Mouse (Mus musculus): Measurements from ENCODE around the gene Mrps5. TPM values are rescaled to one million over a fixed set of nuclear protein-coding genes. Genes with fewer than 3 reads are reported as not detected.

The Mrps5 gene
- polyA plus RNA-seq, 1 experiment from 2014 or later: 132 TPM

DNA sequence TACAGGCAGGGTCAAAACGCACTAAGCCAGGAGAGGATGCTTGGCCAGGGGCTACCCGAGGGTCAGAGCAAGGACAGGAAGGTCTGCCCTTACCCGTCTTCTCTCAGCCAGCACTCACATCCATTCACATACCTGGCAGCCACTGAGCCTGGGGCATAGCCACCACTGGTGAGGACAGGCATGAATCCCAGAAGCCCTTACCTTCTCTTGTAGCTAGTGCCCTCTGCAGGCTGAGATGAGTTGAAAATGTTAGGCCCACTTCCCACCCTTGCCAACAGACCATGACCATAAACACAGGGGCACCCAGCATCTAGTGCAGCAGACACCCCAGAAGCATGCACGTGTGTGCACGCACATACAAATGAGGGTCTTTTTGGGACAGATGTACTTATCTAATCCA is 35.9 kb upstream of the Mrps5 start:
- Histone ChIP-seq H3K36me3 (ENCODE audit: control insufficient read depth, insufficient read depth, low read length) (no peaks in the 10 kb centered on the region), H3K27ac (ENCODE audit: low read depth, low read length) (no peak overlapping the region), H3K4me2 (no peak overlapping the region), H3K4me1 (ENCODE audit: control insufficient read depth, insufficient read depth, low read length) (no peaks in the 10 kb centered on the region; the same call in 1 of the 2 replicates), H3K27me3 (ENCODE audit: control insufficient read depth, insufficient read depth, low read length) (0 out of 2 replicates have a peak, but pooled peaks cover 5% of the 10 kb centered on the region), H3K9ac (ENCODE audit: low read depth, low read length) (no peak overlapping the region), H3K4me3 (ENCODE audit: low read depth, low read length) (no peak overlapping the region), H3K9me3 (replicated peaks; ENCODE audit: control insufficient read depth, low read length) (no peaks in the 10 kb centered on the region)
- ATAC-seq (replicated peaks; ENCODE audit: insufficient number of reproducible peaks, low FRiP score, low TSS enrichment): no peak
- 48% methylated on average over 5 of the region's 5 CpGs for WGBS (ENCODE audit: insufficient replicate concordance)

DNA sequence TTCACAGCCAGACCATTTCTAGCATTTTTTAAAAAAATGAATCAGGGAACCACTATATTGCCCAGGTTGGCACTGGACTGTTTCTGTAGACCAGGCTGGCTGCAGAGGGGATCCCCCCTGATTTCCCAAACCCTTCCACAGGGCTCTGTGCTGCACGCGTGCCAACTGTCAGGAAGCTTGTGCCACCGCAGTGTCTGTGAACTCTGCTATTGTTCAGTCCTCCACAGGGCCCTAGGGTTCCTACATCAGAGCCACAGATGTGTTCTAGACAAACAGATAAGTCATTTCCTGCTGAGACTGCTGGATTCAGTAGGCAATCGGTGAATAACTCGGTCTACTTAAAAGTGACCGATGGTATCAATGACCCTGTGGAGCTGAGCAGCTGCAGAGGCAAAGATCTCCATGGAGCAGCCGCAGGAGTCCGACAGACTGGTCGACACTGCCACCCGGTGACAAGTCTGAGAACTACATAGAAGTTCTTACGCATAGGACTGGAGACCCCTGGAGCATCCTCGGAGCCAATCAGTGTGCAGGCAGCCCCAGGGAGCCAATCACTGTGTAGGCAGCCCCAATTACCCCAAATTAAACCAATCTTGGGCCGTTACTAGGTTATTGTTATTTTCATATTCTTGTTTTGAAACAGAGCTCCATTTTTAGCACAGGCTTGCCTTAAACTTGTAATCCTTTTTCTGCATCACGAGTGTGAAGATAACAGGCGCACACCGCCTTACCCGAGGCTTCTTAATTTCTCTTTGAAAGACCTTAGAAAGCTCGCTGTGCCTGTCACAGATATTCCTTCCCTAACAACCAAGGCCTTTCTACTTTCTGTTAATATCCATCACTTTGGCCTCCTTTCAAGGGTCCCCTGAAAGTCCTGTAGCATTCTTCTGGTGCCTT is 27.7 kb upstream of the Mrps5 start:
- no peaks in the 10 kb centered on the region for H3K36me3 ChIP-seq (ENCODE audit: control insufficient read depth, insufficient read depth, low read length)
- no peaks in the 10 kb centered on the region for H3K9me3 ChIP-seq (replicated peaks; ENCODE audit: control insufficient read depth, low read length)
- H3K4me2 ChIP-seq: peak overlapping the region; percentile 40
- H3K9ac ChIP-seq (ENCODE audit: low read depth, low read length): no peak overlapping the region
- WGBS (ENCODE audit: insufficient replicate concordance): 16% methylated on average over 18 of the region's 18 CpGs
- peak; percentile 63; the same call in 1 of the 2 replicates for ATAC-seq (replicated peaks; ENCODE audit: insufficient number of reproducible peaks, low FRiP score, low TSS enrichment)
- no peak overlapping the region for H3K4me3 ChIP-seq (ENCODE audit: low read depth, low read length)
- peaks cover under 1% of the 10 kb centered on the region; the same call in 1 of the 2 replicates for H3K27me3 ChIP-seq (ENCODE audit: control insufficient read depth, insufficient read depth, low read length)
- no peak overlapping the region for H3K27ac ChIP-seq (ENCODE audit: low read depth, low read length)
- H3K4me1 ChIP-seq (ENCODE audit: control insufficient read depth, insufficient read depth, low read length): no peaks in the 10 kb centered on the region

DNA sequence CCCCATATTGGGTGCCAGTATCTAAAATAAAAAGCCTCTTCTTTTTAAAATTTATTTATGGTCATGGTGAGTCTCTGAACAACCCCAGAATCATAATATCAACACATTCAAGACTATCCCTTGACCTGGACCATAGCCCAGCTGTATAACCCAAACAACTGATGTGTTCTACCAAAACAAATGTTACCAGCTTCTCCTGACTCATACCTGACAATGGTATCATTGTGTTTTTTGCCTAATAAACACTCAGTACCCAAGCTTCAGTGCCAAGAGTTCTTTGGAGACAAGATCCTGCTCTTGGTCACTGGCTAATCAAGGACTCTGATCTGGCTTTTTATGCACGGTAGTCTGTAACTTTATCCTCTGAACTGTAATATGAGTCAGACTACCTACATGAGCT is 13.7 kb upstream of the Mrps5 start:
- no peaks in the 10 kb centered on the region for H3K4me1 ChIP-seq (ENCODE audit: control insufficient read depth, insufficient read depth, low read length)
- no peak overlapping the region for H3K4me2 ChIP-seq
- 60% methylated on average over 1 of the region's 1 CpGs for WGBS (ENCODE audit: insufficient replicate concordance)
- no peaks in the 10 kb centered on the region for H3K9me3 ChIP-seq (replicated peaks; ENCODE audit: control insufficient read depth, low read length)
- H3K9ac ChIP-seq (ENCODE audit: low read depth, low read length): no peak overlapping the region
- peaks cover 11% of the 10 kb centered on the region; the same call in 1 of the 2 replicates for H3K36me3 ChIP-seq (ENCODE audit: control insufficient read depth, insufficient read depth, low read length)
- no peaks in the 10 kb centered on the region for H3K27me3 ChIP-seq (ENCODE audit: control insufficient read depth, insufficient read depth, low read length)
- H3K4me3 ChIP-seq (ENCODE audit: low read depth, low read length): no peak overlapping the region
- ATAC-seq (replicated peaks; ENCODE audit: insufficient number of reproducible peaks, low FRiP score, low TSS enrichment): no peak
- H3K27ac ChIP-seq (ENCODE audit: low read depth, low read length): no peak overlapping the region

DNA sequence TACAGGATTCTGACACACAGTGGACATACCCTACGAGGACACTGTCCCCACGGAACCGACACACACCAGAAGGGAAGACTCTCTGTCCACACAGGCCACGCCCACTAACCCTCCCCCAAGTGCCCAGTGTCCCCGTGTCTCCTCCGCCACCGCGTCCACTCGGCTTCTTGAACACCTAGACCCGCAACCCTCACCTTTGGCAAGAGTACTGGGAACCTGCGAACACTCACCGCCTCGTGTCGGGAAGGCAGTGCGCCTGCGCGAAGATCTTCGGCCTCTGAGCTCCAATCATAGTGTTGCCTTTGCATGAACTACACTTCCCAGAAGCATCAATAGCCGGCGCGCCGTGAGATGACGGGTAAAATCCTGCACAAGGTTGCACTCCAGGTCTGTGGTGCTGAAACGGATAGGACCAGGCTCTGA is 2.6 kb upstream of the Mrps5 start:
- peak; percentile 80 for ATAC-seq (replicated peaks; ENCODE audit: insufficient number of reproducible peaks, low FRiP score, low TSS enrichment)
- H3K4me1 ChIP-seq (ENCODE audit: control insufficient read depth, insufficient read depth, low read length): peaks cover 11% of the 10 kb centered on the region
- no peak overlapping the region for H3K27ac ChIP-seq (ENCODE audit: low read depth, low read length)
- H3K27me3 ChIP-seq (ENCODE audit: control insufficient read depth, insufficient read depth, low read length): no peaks in the 10 kb centered on the region
- H3K4me3 ChIP-seq (ENCODE audit: low read depth, low read length): peak overlapping the region; percentile 71
- peak overlapping the region; percentile 92 for H3K4me2 ChIP-seq
- no peaks in the 10 kb centered on the region for H3K36me3 ChIP-seq (ENCODE audit: control insufficient read depth, insufficient read depth, low read length)
- peak overlapping the region; percentile 79 for H3K9ac ChIP-seq (ENCODE audit: low read depth, low read length)
- under 1% methylated on average over 24 of the region's 24 CpGs for WGBS (ENCODE audit: insufficient replicate concordance)
- no peaks in the 10 kb centered on the region for H3K9me3 ChIP-seq (replicated peaks; ENCODE audit: control insufficient read depth, low read length)

DNA sequence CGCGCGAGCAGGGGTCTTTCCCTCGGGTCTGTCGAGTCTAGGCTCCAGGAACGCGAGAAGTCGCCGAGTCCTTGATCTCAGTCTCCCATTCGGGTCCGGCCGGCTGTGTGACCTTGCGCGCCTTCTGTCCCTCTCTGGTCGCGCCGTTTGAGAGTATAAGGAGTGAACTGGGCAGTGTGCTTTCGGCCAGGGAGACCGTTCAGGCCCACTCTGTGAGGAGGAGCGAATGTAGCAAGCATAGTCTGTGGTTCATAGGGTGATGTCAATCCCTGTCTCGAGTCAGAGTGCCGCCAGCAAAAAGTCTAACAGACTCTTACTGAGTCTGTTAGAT is 457 bp downstream of the Mrps5 start:
- Histone ChIP-seq H3K9ac (ENCODE audit: low read depth, low read length) (peak overlapping the region; percentile 89), H3K4me2 (peak overlapping the region; percentile 83), H3K27me3 (ENCODE audit: control insufficient read depth, insufficient read depth, low read length) (no peaks in the 10 kb centered on the region), H3K4me3 (ENCODE audit: low read depth, low read length) (peak overlapping the region; percentile 80), H3K9me3 (replicated peaks; ENCODE audit: control insufficient read depth, low read length) (no peaks in the 10 kb centered on the region), H3K4me1 (ENCODE audit: control insufficient read depth, insufficient read depth, low read length) (peaks cover 11% of the 10 kb centered on the region), H3K27ac (ENCODE audit: low read depth, low read length) (peak overlapping the region; percentile 87), H3K36me3 (ENCODE audit: control insufficient read depth, insufficient read depth, low read length) (peaks cover 5% of the 10 kb centered on the region; the same call in 1 of the 2 replicates)
- WGBS (ENCODE audit: insufficient replicate concordance): 0% methylated on average over 22 of the region's 22 CpGs
- 0 out of 2 replicates have a peak, but pooled peaks have one; percentile 2 for ATAC-seq (replicated peaks; ENCODE audit: insufficient number of reproducible peaks, low FRiP score, low TSS enrichment)

DNA sequence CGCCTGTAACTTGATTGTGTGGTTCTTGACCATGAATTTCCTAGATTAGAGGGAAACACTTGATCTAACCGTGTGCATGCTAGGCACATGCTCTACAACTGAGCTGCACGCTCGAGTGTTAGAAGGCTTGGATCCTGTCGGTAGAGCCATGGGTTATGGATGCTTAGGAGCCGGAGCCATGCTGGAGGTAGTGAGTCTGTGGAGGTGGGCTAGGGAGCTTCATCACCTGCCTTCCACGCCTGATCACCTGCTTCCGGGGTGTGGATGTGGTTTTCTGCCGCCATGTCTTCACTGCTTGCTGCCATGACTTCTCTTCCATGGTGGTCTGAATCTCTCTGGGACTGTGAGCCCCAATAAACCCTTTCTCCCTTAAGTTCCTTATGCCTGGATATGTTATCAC is 1.9 kb downstream of the Mrps5 start:
- no peak overlapping the region for H3K27ac ChIP-seq (ENCODE audit: low read depth, low read length)
- H3K4me3 ChIP-seq (ENCODE audit: low read depth, low read length): no peak overlapping the region
- H3K36me3 ChIP-seq (ENCODE audit: control insufficient read depth, insufficient read depth, low read length): peaks cover 5% of the 10 kb centered on the region; the same call in 1 of the 2 replicates
- WGBS (ENCODE audit: insufficient replicate concordance): 89% methylated on average over 9 of the region's 9 CpGs
- no peak for ATAC-seq (replicated peaks; ENCODE audit: insufficient number of reproducible peaks, low FRiP score, low TSS enrichment)
- H3K4me1 ChIP-seq (ENCODE audit: control insufficient read depth, insufficient read depth, low read length): peaks cover 11% of the 10 kb centered on the region
- no peaks in the 10 kb centered on the region for H3K9me3 ChIP-seq (replicated peaks; ENCODE audit: control insufficient read depth, low read length)
- H3K9ac ChIP-seq (ENCODE audit: low read depth, low read length): no peak overlapping the region; the same call in 1 of the 2 replicates
- no peak overlapping the region for H3K4me2 ChIP-seq
- no peaks in the 10 kb centered on the region for H3K27me3 ChIP-seq (ENCODE audit: control insufficient read depth, insufficient read depth, low read length)

DNA sequence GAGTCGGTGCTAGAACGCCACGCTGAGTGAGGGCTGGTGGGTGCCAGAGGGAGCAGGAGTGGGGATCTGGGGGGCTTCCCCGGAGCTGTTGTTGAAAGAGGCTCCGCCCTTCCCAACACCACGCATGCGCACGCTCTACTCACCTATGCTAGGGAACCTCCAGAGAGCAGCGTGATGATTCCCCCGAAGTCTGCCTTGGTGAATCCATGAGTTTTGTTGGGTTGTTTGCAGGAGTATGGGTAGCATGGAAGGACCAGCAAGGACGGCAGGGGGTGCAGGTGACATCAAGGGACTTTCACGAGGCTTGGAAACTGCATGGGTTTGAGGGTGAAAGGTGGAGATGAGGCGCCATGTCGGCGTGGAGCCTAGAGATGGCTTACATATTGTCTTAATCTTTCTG is 3.2 kb downstream of the Mrps5 start:
- 66% methylated on average over 15 of the region's 15 CpGs for WGBS (ENCODE audit: insufficient replicate concordance)
- no peaks in the 10 kb centered on the region for H3K27me3 ChIP-seq (ENCODE audit: control insufficient read depth, insufficient read depth, low read length)
- H3K4me3 ChIP-seq (ENCODE audit: low read depth, low read length): no peak overlapping the region
- no peak overlapping the region; the same call in 1 of the 2 replicates for H3K4me2 ChIP-seq
- H3K9ac ChIP-seq (ENCODE audit: low read depth, low read length): no peak overlapping the region
- H3K9me3 ChIP-seq (replicated peaks; ENCODE audit: control insufficient read depth, low read length): no peaks in the 10 kb centered on the region
- no peak for ATAC-seq (replicated peaks; ENCODE audit: insufficient number of reproducible peaks, low FRiP score, low TSS enrichment)
- H3K27ac ChIP-seq (ENCODE audit: low read depth, low read length): peak overlapping the region; percentile 3; the same call in 1 of the 2 replicates
- peaks cover 11% of the 10 kb centered on the region for H3K4me1 ChIP-seq (ENCODE audit: control insufficient read depth, insufficient read depth, low read length)
- H3K36me3 ChIP-seq (ENCODE audit: control insufficient read depth, insufficient read depth, low read length): peaks cover 5% of the 10 kb centered on the region; the same call in 1 of the 2 replicates

DNA sequence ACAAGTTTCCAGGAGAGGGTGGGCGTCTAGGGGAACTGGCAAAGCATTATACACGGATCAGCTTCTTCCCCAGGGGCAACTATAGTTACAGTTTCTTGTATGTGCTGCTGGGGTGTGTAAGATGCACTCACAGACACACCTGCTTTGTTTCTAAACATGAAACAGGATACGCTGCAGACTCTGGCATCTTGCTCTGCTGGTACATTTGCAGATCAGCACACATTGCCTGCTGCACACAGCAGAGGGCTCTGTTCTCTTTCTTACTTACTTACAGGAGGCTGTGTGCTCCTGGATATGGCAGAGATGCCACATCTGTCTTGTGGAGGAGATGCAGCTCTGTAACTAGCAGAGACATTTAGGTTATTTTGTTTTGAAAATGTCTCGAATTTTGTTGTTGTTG is 3.8 kb downstream of the Mrps5 start:
- peak overlapping the region; percentile 3; the same call in 1 of the 2 replicates for H3K27ac ChIP-seq (ENCODE audit: low read depth, low read length)
- H3K36me3 ChIP-seq (ENCODE audit: control insufficient read depth, insufficient read depth, low read length): peaks cover 5% of the 10 kb centered on the region; the same call in 1 of the 2 replicates
- 74% methylated on average over 4 of the region's 4 CpGs for WGBS (ENCODE audit: insufficient replicate concordance)
- no peak for ATAC-seq (replicated peaks; ENCODE audit: insufficient number of reproducible peaks, low FRiP score, low TSS enrichment)
- no peak overlapping the region; the same call in 1 of the 2 replicates for H3K4me2 ChIP-seq
- H3K4me1 ChIP-seq (ENCODE audit: control insufficient read depth, insufficient read depth, low read length): peaks cover 11% of the 10 kb centered on the region
- H3K4me3 ChIP-seq (ENCODE audit: low read depth, low read length): no peak overlapping the region
- no peaks in the 10 kb centered on the region for H3K9me3 ChIP-seq (replicated peaks; ENCODE audit: control insufficient read depth, low read length)
- no peak overlapping the region for H3K9ac ChIP-seq (ENCODE audit: low read depth, low read length)
- no peaks in the 10 kb centered on the region for H3K27me3 ChIP-seq (ENCODE audit: control insufficient read depth, insufficient read depth, low read length)
